Mouse (Mus musculus): Measurements from ENCODE around the gene Slfn3.
"Not testable (repeated sequence)": the region's sequence is repeated elsewhere in the genome, so short reads cannot be mapped to it uniquely, and the experiment has no call there.

DNA sequence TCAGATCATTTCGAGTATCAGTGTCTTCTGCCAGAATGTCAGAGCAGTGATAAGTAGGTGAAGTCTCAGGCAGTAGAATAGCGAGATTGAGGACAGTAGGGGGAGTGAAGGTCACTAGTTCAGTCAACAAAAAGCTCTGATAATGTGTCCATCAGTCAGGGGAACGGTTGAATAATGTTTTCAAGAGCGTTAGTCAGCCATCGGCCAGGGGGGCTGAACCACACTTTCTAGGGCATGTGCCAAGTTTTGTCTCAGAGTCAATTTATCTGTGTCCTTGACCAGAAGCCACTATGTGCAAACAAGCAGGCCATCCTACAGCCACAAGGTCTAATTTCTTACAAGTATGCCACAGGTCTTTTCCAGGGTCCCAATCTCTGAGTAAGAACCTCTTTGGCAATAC, 66.1 kb downstream of the Slfn3 start:
- TF ChIP-seq POLR2A (IDR thresholded peaks at IDR 0.05; ENCODE audit: low read depth, low read length); CTCF (IDR thresholded peaks at IDR 0.05; ENCODE audit: borderline replicate concordance, insufficient read depth, low read length): not testable (repeated sequence)
